Mouse (Mus musculus): ENCODE measurements around the gene Aldh4a1.

Aldh4a1 gene

GRCm38 (mm10) chr4:139683728-139684638 is 61.3 kb downstream of the Aldh4a1 start:
- DNase-seq (ENCODE audit: low read depth): peak; percentile 11

- peak; percentile 49 for DNase-seq (ENCODE audit: low read depth)
Measured at GRCm38 (mm10) chr4:139684639-139685017, 62.0 kb downstream of the Aldh4a1 start.

GRCm38 (mm10) chr4:139688058-139688457 is 65.4 kb downstream of the Aldh4a1 start:
- no peak for DNase-seq (ENCODE audit: low read depth)

- DNase-seq (ENCODE audit: low read depth): no peak
Measured at GRCm38 (mm10) chr4:139689627-139690269, 67.1 kb downstream of the Aldh4a1 start.

GRCm38 (mm10) chr4:139693315-139693714 is 70.6 kb downstream of the Aldh4a1 start:
- DNase-seq (ENCODE audit: low read depth): no peak

- no peak for DNase-seq (ENCODE audit: low read depth)
Measured at GRCm38 (mm10) chr4:139697755-139698154, 75.1 kb downstream of the Aldh4a1 start.

- no peak for DNase-seq (ENCODE audit: low read depth)
Measured at GRCm38 (mm10) chr4:139698602-139699001, 75.9 kb downstream of the Aldh4a1 start.

Data from induced T-regulatory cell, adult 2 months (primary cell).